Mouse (Mus musculus) cortical plate, adult 2 months (tissue): ENCODE measurements around the gene 1700015G11Rik.

Experiments
- CTCF ChIP-seq: fragments of 200-500 bp; IDR thresholded peaks from 2 replicates; pipeline ENCODE4 v1.5.1; 2011; ENCODE audit warnings: mild to moderate bottlenecking, control low read depth, low read length; ENCODE audit not compliant: insufficient read depth; ENCODE audit errors: extremely low read depth
- POLR2A ChIP-seq: fragments of 200-500 bp; IDR thresholded peaks from 2 replicates; pipeline ENCODE4 v1.6.1; 2011; ENCODE audit warnings: mild to moderate bottlenecking, low read length, control low read depth; ENCODE audit not compliant: insufficient read depth; ENCODE audit errors: extremely low read depth

- TF ChIP-seq CTCF (no peak), POLR2A (no peak)
Measured at GRCm38 (mm10) chr7:52056954-52057353, 41.4 kb upstream of the 1700015G11Rik start.
